Mouse (Mus musculus) neural tube, embryonic 15.5 days (tissue): ENCODE data around the gene Mettl13. TPM values are rescaled to one million over a fixed set of nuclear protein-coding genes. Genes with fewer than 3 reads are reported as not detected.
A peak's percentile ranks its signal among the peaks of the same experiment; 100 is the strongest.

Experiments
- ATAC-seq: fragments of 200-750 bp; cut with Nextera tagmentation; 2 replicates; pipeline ENCODE4 v1.8.0; 2017; ENCODE audit warnings: mild to moderate bottlenecking, moderate TSS enrichment, moderate library complexity; ENCODE audit not compliant: low FRiP score
- H3K27ac ChIP-seq: fragments of 300-500 bp; sonication (generic); replicated peaks from 2 replicates; pipeline ENCODE4 v1.5.1; 2015; ENCODE audit warnings: mild to moderate bottlenecking, inconsistent platforms
- H3K27me3 ChIP-seq: fragments of 300-500 bp; sonication (generic); replicated peaks from 2 replicates; pipeline ENCODE4 v1.6.1; 2015; ENCODE audit warnings: inconsistent platforms
- H3K36me3 ChIP-seq: fragments of 300-500 bp; sonication (generic); 2 replicates; pipeline ENCODE4 v1.6.1; 2015; ENCODE audit warnings: inconsistent platforms
- H3K4me1 ChIP-seq: fragments of 300-500 bp; sonication (generic); 2 replicates; pipeline ENCODE4 v1.6.1; 2015; ENCODE audit warnings: inconsistent platforms
- H3K4me2 ChIP-seq: fragments of 300-500 bp; sonication (generic); 2 replicates; pipeline ENCODE4 v1.6.1; 2015; ENCODE audit warnings: inconsistent platforms, mild to moderate bottlenecking, moderate library complexity
- H3K4me3 ChIP-seq: fragments of 300-500 bp; sonication (generic); replicated peaks from 2 replicates; pipeline ENCODE4 v1.5.1; 2015; ENCODE audit warnings: mild to moderate bottlenecking, inconsistent platforms
- H3K9ac ChIP-seq: fragments of 300-500 bp; sonication (generic); replicated peaks from 2 replicates; pipeline ENCODE4 v1.6.1; 2015; ENCODE audit warnings: mild to moderate bottlenecking, inconsistent platforms
- H3K9me3 ChIP-seq: fragments of 300-500 bp; sonication (generic); replicated peaks from 2 replicates; pipeline ENCODE4 v1.6.1; 2016; ENCODE audit warnings: inconsistent platforms
- WGBS: fragments of 180-500 bp; shearing (Covaris S2); methylation state at CpG from one replicate; pipeline ENCODE4 v1.1.7; 2015; ENCODE audit warnings: mixed read lengths; 5-methylcytosine and 5-hydroxymethylcytosine counted together
- polyA plus RNA-seq: library from polyadenylated mRNA; unstranded; fragments of >200 nt; fragmentation: Nextera tagmentation; extraction: Ambion mirVana; gene quantifications from 2 replicates; pipeline ENCODE4 v1.2.1, GENCODE M21; 2015

Gene Mettl13
- polyA plus RNA-seq, 1 experiment from 2014 or later = 15.4 TPM

DNA sequence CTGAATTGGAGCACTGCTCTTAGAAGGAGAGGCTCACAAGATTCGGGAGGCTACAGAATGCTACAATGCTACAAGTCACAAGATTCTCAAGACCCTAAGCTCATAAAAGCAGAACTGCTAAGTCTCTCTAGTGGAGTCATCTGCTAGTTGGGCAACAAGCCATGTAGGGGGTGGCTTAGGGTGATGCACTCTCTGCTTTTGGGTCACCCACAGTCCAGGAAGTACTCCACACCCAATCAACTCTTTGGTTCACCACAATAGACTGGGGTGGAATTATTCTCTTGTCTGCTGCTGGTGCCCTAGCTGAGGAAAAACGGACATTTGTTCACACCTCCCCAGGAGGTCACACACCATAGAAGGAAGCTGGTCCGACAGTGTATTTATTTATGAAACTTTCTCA is 16.6 kb upstream of the Mettl13 start:
- H3K4me1 ChIP-seq = peaks cover 6% of the 10 kb centered on the region
- 34% methylated on average over 3 of the region's 3 CpGs for WGBS

DNA sequence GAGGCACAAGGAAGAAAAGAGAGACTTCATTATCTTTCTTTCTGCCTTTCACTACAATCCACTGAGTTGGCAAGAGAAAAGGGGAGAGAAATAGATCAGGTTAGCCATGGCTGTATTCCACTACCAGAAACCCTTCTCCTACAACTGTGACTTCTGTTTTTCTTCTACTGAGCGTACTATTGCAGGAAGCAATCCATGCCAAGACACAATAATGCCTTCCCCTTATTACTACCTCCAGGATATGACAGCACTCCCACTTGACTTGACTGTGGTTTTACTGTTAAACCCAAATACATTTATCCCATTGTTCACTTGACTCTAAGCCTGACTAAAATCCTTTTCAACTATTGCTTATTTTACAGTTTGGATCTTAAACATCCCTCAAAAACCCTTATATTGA is 14.9 kb upstream of the Mettl13 start:
- Histone ChIP-seq H3K27ac (no peak overlapping the region), H3K4me1 (no peaks in the 10 kb centered on the region), H3K9me3 (no peaks in the 10 kb centered on the region), H3K9ac (no peak overlapping the region), H3K4me2 (no peak overlapping the region), H3K27me3 (no peaks in the 10 kb centered on the region), H3K36me3 (no peaks in the 10 kb centered on the region), H3K4me3 (no peak overlapping the region)
- ATAC-seq = no peak
- 87% methylated on average over 1 of the region's 1 CpGs for WGBS

More for the DNA sequence above, 16.6 kb upstream of the Mettl13 start:
- no peak overlapping the region for H3K9ac ChIP-seq
- H3K27me3 ChIP-seq = no peaks in the 10 kb centered on the region
- H3K4me2 ChIP-seq = no peak overlapping the region
- no peaks in the 10 kb centered on the region for H3K9me3 ChIP-seq
- H3K4me3 ChIP-seq = no peak overlapping the region
- no peak for ATAC-seq
- no peak overlapping the region for H3K27ac ChIP-seq
- no peaks in the 10 kb centered on the region for H3K36me3 ChIP-seq

DNA sequence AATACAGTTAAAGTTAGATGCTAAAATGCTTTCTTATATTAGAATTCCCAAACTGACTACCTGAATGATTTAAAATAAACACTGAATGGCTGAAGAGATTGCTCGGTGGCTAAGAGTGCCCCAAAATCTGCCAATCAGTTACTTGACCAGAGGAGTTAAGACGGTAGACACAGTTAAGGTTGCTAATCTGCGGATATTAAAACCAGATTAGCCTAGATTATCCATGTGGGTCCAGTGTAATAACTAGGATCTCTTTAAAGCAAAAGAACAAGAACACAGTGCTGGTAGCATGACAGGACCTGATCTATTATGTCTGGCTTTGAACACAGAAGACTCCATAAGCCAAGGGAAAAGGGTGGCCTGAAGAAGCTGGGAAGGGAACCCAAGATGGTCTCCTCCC is 5.8 kb upstream of the Mettl13 start:
- WGBS = 92% methylated on average over 3 of the region's 3 CpGs
- no peaks in the 10 kb centered on the region for H3K27me3 ChIP-seq
- no peak overlapping the region for H3K4me2 ChIP-seq
- H3K4me3 ChIP-seq = no peak overlapping the region
- H3K36me3 ChIP-seq = no peaks in the 10 kb centered on the region
- no peaks in the 10 kb centered on the region for H3K4me1 ChIP-seq
- no peak overlapping the region for H3K27ac ChIP-seq
- H3K9me3 ChIP-seq = no peaks in the 10 kb centered on the region
- no peak for ATAC-seq
- no peak overlapping the region for H3K9ac ChIP-seq

DNA sequence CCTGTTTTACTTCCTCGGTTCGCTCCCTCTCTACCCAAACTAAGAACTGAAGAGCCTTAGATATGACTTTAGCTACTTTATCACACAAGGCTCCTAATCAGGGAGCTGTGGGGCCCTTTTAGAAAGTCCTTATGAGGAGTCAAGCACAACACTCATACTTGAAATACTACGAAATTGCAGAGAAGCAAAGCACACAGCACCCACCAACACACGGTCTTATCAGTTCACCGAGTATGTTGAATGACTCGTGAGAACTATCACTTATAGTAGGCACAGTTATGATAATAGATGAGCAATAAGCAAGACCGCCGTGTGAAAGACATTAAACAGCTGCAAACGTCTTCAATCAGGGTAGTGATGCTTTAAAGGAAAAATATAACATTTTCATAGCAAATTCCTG is 4.6 kb upstream of the Mettl13 start:
- Histone ChIP-seq H3K4me3 (no peak overlapping the region), H3K4me2 (no peak overlapping the region), H3K4me1 (peaks cover under 1% of the 10 kb centered on the region), H3K9ac (no peak overlapping the region), H3K27me3 (no peaks in the 10 kb centered on the region), H3K9me3 (no peaks in the 10 kb centered on the region), H3K27ac (no peak overlapping the region), H3K36me3 (no peaks in the 10 kb centered on the region)
- no peak for ATAC-seq
- WGBS = 89% methylated on average over 9 of the region's 9 CpGs

DNA sequence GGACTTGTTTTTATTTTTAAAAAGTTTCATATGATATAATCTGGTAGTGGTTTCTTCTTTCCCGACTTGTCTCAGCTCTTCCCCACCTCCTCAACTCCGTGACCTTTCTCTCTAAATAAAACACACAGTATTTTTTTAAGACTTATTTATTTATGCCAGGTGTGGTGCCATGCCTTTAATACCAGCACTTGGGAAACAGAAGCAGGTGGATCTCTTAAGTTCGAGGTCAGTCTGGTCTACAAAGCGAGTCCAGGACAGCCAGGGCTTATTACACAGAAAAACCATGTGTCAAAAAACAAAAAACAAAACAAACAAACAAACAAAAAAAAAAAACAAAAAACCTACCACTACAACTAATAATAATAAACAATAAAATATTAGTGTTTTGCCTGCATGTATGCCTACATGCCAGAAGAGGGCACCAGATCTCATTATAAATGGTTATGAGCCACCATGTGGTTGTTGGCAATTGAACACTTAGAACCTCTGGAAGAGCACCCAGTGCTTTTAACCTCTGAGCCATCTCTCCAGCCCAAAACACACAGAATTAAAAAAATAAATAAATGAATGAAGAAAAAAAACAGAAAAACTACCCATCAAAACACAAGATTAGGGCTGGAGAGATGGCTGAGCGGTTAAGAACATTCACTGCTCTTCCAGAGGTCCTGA is 1.4 kb upstream of the Mettl13 start:
- Histone ChIP-seq H3K9ac (no peak overlapping the region), H3K27ac (no peak overlapping the region)
- 84% methylated on average over 5 of the region's 5 CpGs for WGBS

GRCm38 (mm10) chr1:162548917-162549613 is 714 bp upstream of the Mettl13 start:
- peak overlapping the region; percentile 89 for H3K4me3 ChIP-seq
- H3K4me2 ChIP-seq = peak overlapping the region; percentile 92
- peak overlapping the region; percentile 89 for H3K27ac ChIP-seq
- H3K27me3 ChIP-seq = no peaks in the 10 kb centered on the region
- peaks cover 23% of the 10 kb centered on the region for H3K36me3 ChIP-seq
- H3K9me3 ChIP-seq = no peaks in the 10 kb centered on the region
- ATAC-seq = no peak
- peaks cover 16% of the 10 kb centered on the region for H3K4me1 ChIP-seq
- peak overlapping the region; percentile 74 for H3K9ac ChIP-seq
- 68% methylated on average over 10 of the region's 10 CpGs for WGBS

More for the DNA sequence above, 1.4 kb upstream of the Mettl13 start:
- ATAC-seq = no peak
- Histone ChIP-seq H3K4me2 (no peak overlapping the region), H3K36me3 (peaks cover 16% of the 10 kb centered on the region), H3K4me1 (peaks cover 16% of the 10 kb centered on the region), H3K4me3 (no peak overlapping the region), H3K27me3 (no peaks in the 10 kb centered on the region), H3K9me3 (no peaks in the 10 kb centered on the region)

DNA sequence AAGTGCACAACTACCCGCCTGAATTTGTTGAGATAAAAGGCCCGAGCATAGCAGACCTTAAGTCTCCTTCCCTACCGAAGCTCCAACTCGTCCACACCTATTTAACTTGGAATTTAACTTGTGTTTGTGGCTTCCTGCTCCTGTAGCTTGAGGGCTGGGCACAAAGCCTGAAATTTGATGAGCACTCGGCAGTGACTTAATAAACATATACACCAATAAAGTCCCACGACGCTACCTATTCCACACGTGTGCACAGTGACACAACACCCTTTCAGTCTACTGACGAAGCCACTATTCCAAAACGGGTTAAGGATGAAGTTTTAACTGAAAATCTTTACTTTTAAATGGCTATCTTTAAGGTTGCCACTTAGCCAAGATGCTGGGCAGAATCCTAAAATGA is 744 bp downstream of the Mettl13 start:
- no peaks in the 10 kb centered on the region for H3K27me3 ChIP-seq
- 13% methylated on average over 10 of the region's 10 CpGs for WGBS
- H3K9me3 ChIP-seq = no peaks in the 10 kb centered on the region
- peak overlapping the region; percentile 74 for H3K9ac ChIP-seq
- peak overlapping the region; percentile 89 for H3K27ac ChIP-seq
- H3K36me3 ChIP-seq = peaks cover 35% of the 10 kb centered on the region
- H3K4me2 ChIP-seq = peak overlapping the region; percentile 92
- H3K4me1 ChIP-seq = peaks cover 16% of the 10 kb centered on the region
- peak overlapping the region; percentile 89 for H3K4me3 ChIP-seq
- no peak for ATAC-seq

DNA sequence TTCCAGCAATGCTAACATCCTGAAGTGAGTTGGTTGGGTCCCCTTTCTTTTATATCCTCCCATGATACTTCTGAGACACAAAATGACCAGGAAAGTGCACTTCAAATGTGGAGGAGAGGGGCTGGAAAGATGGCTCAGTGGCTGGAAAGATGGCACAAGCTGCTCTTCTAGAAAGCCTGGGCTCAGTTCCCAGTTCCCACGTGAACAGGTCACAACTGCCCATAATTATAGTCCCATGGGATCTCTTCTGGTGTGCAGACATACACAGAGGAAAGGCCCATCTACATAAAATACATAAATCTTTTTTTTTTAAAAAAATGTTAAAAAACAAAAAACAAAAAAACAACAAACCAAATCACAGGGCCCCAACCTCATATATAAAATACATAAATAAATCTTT is 5.1 kb downstream of the Mettl13 start:
- Histone ChIP-seq H3K4me1 (peaks cover 16% of the 10 kb centered on the region), H3K27me3 (no peaks in the 10 kb centered on the region), H3K36me3 (peaks cover 73% of the 10 kb centered on the region), H3K9me3 (no peaks in the 10 kb centered on the region), H3K4me2 (no peak overlapping the region), H3K27ac (no peak overlapping the region), H3K9ac (no peak overlapping the region), H3K4me3 (no peak overlapping the region)
- no peak for ATAC-seq
- WGBS = 39% methylated on average over 1 of the region's 1 CpGs

- no peak for ATAC-seq
- 95% methylated on average over 14 of the region's 14 CpGs for WGBS
- H3K4me3 ChIP-seq = no peak overlapping the region
Measured at GRCm38 (mm10) chr1:162533766-162534560, 14.4 kb downstream of the Mettl13 start.

GRCm38 (mm10) chr1:162532330-162532729 is 16.0 kb downstream of the Mettl13 start:
- Histone ChIP-seq H3K36me3 (peaks cover 59% of the 10 kb centered on the region), H3K27ac (no peak overlapping the region), H3K27me3 (no peaks in the 10 kb centered on the region), H3K4me3 (no peak overlapping the region), H3K9ac (no peak overlapping the region), H3K4me2 (no peak overlapping the region), H3K9me3 (no peaks in the 10 kb centered on the region), H3K4me1 (no peaks in the 10 kb centered on the region)
- no peak for ATAC-seq
- WGBS = 44% methylated on average over 4 of the region's 4 CpGs

More at GRCm38 (mm10) chr1:162533766-162534560, 14.4 kb downstream of the Mettl13 start:
- peaks cover 63% of the 10 kb centered on the region for H3K36me3 ChIP-seq
- H3K9me3 ChIP-seq = no peaks in the 10 kb centered on the region
- no peaks in the 10 kb centered on the region for H3K27me3 ChIP-seq
- no peak overlapping the region for H3K4me2 ChIP-seq
- H3K4me1 ChIP-seq = no peaks in the 10 kb centered on the region
- H3K9ac ChIP-seq = no peak overlapping the region
- no peak overlapping the region for H3K27ac ChIP-seq

- peaks cover 52% of the 10 kb centered on the region for H3K36me3 ChIP-seq
- H3K4me2 ChIP-seq = no peak overlapping the region
- ATAC-seq = no peak
- no peaks in the 10 kb centered on the region for H3K9me3 ChIP-seq
- no peak overlapping the region for H3K9ac ChIP-seq
- WGBS = 80% methylated on average over 4 of the region's 4 CpGs
- H3K27ac ChIP-seq = no peak overlapping the region
- H3K4me3 ChIP-seq = no peak overlapping the region
- H3K4me1 ChIP-seq = no peaks in the 10 kb centered on the region
- no peaks in the 10 kb centered on the region for H3K27me3 ChIP-seq
Measured at GRCm38 (mm10) chr1:162531584-162531983, 16.8 kb downstream of the Mettl13 start.
